Mouse (Mus musculus) kidney, adult 2 months (tissue): ENCODE measurements around the gene Zcwpw1.

Experiments used
- CTCF ChIP-seq: fragments of 200-500 bp; conservative IDR thresholded peaks from 2 replicates; pipeline ENCODE4 v1.5.1; 2011; ENCODE audit warnings: low read depth, mild to moderate bottlenecking, control low read depth, low read length, moderate library complexity, mixed read lengths; ENCODE audit not compliant: insufficient read depth, insufficient read length
- POLR2A ChIP-seq: fragments of 200-500 bp; IDR thresholded peaks from one replicate; pipeline ENCODE4 v1.6.1; 2011; ENCODE audit warnings: low read depth, low read length, control low read depth

- TF ChIP-seq POLR2A (peak; percentile 92), CTCF (no peak)
Observed at GRCm38 (mm10) chr5:137745214-137746171, 42.1 kb upstream of the Zcwpw1 start, which contains the start of gene Tsc22d4.
